ENCODE assay signal across 12 mouse cellular contexts in genomic region chr6:97447020-97447419, GRCm38 (mm10).
DNase-seq lines count a peak whose midpoint lies in the region; ATAC-seq lines count a peak whose summit lies in the region.
"Had no signal": no experiment of that assay in that cellular context is flagged by ENCODE, and none has a peak within 500 bp of the region (broad histone marks: within the 10 kb centered on the region; RNA-seq: fewer than 3 reads in every experiment).

No protein-coding gene starts in this region.

- no peak for ATAC-seq in frontal cortex, adult (ENCODE audit: low TSS enrichment)
- ATAC-seq: forebrain, embryonic 14.5 days had no signal

- DNase-seq in adrenal gland, adult 8-10 months: peak; percentile 26
- DNase-seq in adrenal gland, postnatal 10 days: no peak
- peak; percentile 32 for DNase-seq in urinary bladder, postnatal 14 days (ENCODE audit: low spot score)
- DNase-seq in urinary bladder, postnatal 4 days (ENCODE audit: low spot score in 2 of 2): no peak
- peak; percentile 97 for DNase-seq in kidney, adult 9 months
- DNase-seq in embryo, embryonic 11 days: no peak
- DNase-seq in ovary, postnatal 10 days (ENCODE audit: low spot score): no peak
- DNase-seq: cerebellum, postnatal 36 days; layer of hippocampus, adult 9-11 months; liver, embryonic 13.5 days had no signal

Comparison
In these comparisons a context has a peak if more than half of its experiments do, and no peak if none do; other contexts are left out.
1. DNase-seq: peak in adrenal gland, adult 8-10 months (single experiment), urinary bladder, postnatal 14 days (single experiment) and kidney, adult 9 months (single experiment); none in adrenal gland, postnatal 10 days (single experiment), urinary bladder, postnatal 4 days (0 of 2), embryo, embryonic 11 days (single experiment) and ovary, postnatal 10 days (single experiment).